Mouse (Mus musculus): Measurements from ENCODE around the gene Nubp1.

The Nubp1 gene

DNA sequence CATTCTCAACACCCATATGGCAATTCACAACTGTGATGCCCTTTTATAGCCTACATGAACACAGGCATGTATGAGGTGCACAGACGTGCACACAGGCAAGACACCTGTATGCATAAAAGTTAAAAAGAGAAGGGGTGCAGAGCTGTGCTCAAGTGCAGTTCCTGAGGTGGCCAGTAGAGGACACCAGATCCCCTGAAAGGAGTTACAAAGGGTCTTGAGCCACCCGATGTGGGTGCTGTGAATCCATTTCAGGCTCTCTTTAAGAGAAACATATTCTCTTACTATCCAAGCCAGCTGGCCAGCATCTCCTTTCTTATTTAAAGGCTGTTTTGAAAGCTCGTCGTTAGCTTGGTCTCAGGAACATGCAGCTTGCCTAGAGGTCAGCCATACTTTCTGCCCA lies 5.1 kb downstream of the Nubp1 start:
- DNase-seq (ENCODE audit: low read depth, low spot score), result no peak

GRCm38 (mm10) chr16:10417723-10418259 lies 6.0 kb downstream of the Nubp1 start:
- no peak for DNase-seq (ENCODE audit: low read depth, low spot score)

GRCm38 (mm10) chr16:10420447-10421054 lies 8.8 kb downstream of the Nubp1 start:
- no peak for DNase-seq (ENCODE audit: low read depth, low spot score)

DNA sequence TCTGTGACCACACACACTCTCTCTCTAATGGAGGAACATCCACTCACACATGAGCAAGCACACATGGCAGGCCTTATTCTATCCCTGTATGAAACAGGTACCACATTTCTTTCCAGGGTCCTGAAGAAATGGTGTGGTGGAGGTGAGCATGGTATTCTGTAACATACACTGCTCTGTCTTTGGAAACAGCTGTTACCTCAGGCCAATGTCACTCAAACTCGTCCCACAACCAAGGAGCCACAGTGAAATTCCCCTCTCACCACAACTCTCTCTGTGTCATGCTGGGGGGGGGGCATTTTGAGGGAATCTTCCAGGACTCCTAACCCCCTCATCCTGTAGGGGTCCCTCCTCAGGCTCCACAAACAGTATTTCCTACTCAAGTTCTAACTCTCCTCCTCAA lies 20.2 kb downstream of the Nubp1 start:
- no peak for DNase-seq (ENCODE audit: low read depth, low spot score)

- no peak for DNase-seq (ENCODE audit: low read depth, low spot score)
Observed at GRCm38 (mm10) chr16:10432387-10432786, 20.6 kb downstream of the Nubp1 start.

DNA sequence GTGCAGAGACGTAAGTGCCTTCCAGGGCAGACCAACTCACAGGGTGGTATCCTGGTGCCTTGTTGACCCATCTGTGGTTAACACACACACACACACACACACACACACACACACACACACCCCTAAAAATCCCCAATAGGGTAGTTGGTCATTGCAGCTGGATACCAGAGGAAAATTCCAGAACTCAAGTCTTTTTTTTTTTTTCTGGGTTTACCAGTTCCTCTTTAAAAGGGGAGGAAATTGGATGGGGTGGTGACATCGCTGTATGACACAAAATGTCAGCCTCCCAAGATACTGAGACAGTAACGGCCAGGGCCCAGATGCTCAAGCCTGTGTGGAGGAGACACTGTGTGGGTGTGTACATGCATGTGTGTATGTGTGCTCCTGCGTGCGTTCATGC lies 21.6 kb downstream of the Nubp1 start:
- no peak for DNase-seq (ENCODE audit: low read depth, low spot score)

GRCm38 (mm10) chr16:10436166-10436565 lies 24.4 kb downstream of the Nubp1 start:
- no peak for DNase-seq (ENCODE audit: low read depth, low spot score)

GRCm38 (mm10) chr16:10438055-10438454 lies 26.3 kb downstream of the Nubp1 start:
- no peak for DNase-seq (ENCODE audit: low read depth, low spot score)

GRCm38 (mm10) chr16:10441328-10441727 lies 29.6 kb downstream of the Nubp1 start:
- DNase-seq (ENCODE audit: low read depth, low spot score), result no peak

- DNase-seq (ENCODE audit: low read depth, low spot score), result no peak
Observed at GRCm38 (mm10) chr16:10441761-10442160, 30.0 kb downstream of the Nubp1 start.

- DNase-seq (ENCODE audit: low read depth, low spot score), result no peak
Observed at GRCm38 (mm10) chr16:10443723-10444122, 32.0 kb downstream of the Nubp1 start.

- DNase-seq (ENCODE audit: low read depth, low spot score), result no peak
Observed at GRCm38 (mm10) chr16:10446573-10447263, 35.0 kb downstream of the Nubp1 start.

DNA sequence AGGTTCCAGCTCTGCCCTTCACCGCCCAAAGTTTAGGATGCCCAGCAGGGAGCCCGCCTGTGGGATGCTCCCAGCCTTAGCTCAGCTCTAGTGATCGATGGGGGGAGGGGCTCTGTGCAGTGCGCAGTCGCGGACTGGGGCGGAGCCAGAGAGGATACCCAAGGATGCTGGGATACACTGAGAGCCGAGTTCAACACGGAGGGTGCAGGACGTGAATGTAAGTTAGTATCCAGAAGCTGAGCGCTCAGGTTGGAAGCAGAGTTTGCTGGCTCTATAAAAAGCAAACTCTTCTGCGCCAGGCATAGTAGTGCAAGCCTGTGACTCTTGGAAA lies 35.5 kb downstream of the Nubp1 start, which contains the start of gene Tvp23a:
Tvp23a (minus strand) TSS at position 99 of the 331 bp plus-strand sequence.
- peak; percentile 80 for DNase-seq (ENCODE audit: low read depth, low spot score)

DNA sequence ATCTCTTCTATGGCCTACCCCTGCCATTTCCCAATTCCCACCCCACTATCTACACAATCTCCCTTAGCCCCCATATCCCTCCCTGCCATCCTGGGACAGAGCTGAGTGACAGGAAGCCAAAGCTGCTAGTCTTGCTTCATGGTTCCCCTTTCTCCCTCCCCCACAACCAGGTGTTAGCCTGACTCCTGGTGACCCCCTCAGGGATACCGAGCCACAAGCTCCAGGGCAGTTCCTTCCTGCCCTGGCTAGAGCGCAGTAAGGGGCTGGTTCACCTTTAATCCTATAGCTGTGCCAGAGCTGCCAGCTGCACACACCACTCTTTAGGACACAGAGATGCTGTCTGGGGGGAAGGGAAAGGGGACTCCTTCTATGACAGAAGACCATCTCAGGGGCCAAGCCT lies 36.0 kb downstream of the Nubp1 start:
- no peak for DNase-seq (ENCODE audit: low read depth, low spot score)

DNA sequence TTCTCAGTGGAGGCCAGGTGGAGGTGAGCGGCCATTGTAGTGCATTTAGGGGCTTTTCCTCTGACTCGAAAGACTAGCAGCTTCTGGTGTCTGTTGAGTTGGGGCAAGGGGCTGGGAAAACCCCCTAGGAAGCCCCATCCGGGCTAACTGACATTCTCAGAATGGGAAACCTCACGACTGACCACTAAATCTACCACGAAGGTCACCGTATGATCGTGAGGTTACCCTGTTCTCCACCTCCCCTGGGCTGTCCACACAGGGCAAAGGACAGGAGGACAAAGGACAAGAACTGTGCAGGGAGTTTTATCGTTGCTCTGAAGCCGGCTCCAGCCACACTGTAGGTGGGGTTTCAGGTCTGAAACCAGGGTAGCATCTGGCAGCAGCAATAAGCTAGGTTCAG lies 37.2 kb downstream of the Nubp1 start:
- no peak for DNase-seq (ENCODE audit: low read depth, low spot score)

DNA sequence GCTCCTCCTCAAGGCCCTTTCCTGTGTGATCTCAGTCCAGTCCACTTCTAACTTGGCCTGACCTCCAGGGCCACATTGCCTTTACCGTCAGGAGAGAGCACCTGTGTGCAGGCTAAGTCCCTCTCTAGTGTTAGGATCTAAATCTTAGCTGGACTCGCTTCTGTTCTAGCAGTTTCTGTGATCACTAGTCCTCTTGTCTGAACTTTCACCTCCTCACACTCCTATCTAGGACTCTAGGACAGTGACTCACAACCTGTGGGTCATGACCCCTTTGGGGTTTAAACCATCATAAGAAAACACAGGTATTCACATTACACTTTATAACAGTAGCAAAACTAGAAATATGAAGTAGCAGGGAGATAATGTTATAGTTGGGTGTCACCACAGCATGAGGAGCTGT lies 40.2 kb downstream of the Nubp1 start:
- DNase-seq (ENCODE audit: low read depth, low spot score), result no peak

DNA sequence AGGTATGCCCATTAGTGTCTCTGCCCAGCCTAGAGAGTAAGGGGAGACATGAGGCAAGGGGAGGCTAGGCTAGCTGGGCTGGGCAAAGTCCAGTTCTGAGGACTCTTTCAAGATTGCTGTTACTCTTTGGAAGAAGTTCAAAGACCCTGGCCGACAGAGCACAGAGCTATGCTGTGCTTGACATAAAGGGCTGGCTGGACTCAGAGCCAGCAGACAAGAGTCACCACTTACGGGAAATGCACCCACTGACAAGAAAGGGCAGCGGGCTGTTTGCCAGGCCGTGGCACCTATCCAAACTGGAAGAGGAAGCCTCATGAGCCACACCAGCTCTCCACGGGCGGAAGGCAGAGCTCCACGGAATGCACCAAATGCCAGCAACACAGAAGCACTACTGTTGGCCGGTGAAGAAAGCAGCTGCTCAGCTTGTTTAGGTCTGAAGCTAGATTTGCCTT lies 40.7 kb downstream of the Nubp1 start:
- no peak for DNase-seq (ENCODE audit: low read depth, low spot score)

DNA sequence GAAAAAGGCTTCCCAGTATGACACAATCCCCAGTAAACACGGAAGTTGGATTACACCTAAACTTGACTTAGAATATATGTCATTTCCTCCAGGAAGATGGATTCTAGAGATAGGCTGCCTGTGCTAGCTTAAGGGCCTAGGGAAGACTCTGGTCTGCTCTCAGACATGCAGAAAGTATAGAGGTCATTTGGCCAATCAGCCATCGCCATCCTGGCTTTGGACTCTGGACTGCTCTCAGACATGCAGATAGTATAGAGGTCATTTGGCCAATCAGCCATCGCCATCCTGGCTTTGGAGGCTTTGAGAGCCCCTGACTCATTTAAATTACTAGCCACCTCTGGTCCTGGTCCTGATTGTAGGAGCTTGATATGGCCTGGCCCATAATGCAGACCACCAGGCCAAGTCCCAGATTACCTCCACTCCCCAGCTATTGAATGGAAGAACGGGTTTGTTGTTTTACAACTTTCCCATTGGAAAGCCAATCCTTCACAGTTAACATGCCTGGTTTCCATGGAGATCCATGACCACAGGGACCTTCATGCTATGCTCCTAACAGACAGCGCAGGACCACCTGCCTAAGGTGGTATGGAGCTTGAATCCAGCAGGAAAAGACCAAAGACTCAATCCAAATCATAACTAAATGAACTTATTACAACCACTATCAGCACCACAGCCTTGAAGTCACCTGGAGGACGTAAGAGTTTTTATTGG lies 42.3 kb downstream of the Nubp1 start:
- DNase-seq (ENCODE audit: low read depth, low spot score), result no peak

DNA sequence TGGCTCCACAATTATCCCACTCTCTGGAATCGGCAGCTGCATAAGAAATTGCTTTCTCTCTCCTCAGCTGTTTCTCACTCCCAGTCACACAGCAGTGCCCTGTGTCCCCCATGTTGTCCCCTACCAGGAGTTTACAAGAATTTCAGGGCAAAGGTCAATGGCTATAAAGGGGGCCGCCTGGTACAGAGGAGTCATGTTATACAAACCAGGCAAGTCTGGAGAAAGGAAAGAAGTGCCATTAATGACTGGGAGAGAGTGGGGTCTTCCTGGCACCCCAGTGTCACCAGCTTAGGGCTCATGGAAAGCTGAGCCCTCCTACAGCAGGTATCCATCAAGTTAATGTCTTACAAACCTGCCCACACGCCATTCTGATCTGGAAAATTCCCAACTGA lies 42.8 kb downstream of the Nubp1 start:
- DNase-seq (ENCODE audit: low read depth, low spot score), result no peak

GRCm38 (mm10) chr16:10460188-10460587 lies 48.4 kb downstream of the Nubp1 start:
- DNase-seq (ENCODE audit: low read depth, low spot score), result no peak

GRCm38 (mm10) chr16:10461178-10461577 lies 49.4 kb downstream of the Nubp1 start:
- no peak for DNase-seq (ENCODE audit: low read depth, low spot score)

- DNase-seq (ENCODE audit: low read depth, low spot score), result no peak
Observed at GRCm38 (mm10) chr16:10465011-10465681, 53.4 kb downstream of the Nubp1 start.
